Mouse (Mus musculus): ENCODE data around the gene Pecam1. TPM values are rescaled to one million over a fixed set of nuclear protein-coding genes. Genes with fewer than 3 reads are reported as not detected.
"Not testable (repeated sequence)": the region's sequence is repeated elsewhere in the genome, so short reads cannot be mapped to it uniquely, and the experiment has no call there.

The Pecam1 gene
- polyA plus RNA-seq, 1 experiment = 283 TPM

DNA sequence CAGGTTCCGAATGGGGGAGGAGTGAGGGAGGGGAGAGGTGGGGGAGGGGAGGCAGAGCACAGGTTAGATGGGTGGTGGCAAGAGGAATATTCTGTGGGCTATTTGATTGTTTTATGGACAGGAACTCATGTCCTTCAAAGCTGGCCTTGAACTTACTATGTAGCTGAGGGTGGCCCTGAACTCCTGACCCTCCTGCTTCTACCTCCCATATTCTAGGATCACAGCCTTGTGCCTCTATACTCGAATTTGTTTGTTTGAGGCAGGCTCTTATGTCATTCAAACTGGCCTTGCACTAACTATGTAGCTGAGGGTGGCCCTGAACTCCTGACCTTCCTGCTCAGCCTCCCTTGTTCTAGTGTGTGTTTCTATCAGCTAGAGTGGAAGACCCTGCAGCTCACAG is 114.5 kb downstream of the Pecam1 start:
- TF ChIP-seq POLR2A (IDR thresholded peaks at IDR 0.05; ENCODE audit: borderline replicate concordance, extremely low read depth, low read depth, low read length) = no peak
- Histone ChIP-seq H3K4me3 (replicated peaks; ENCODE audit: extremely low read depth, low read depth, low read length) (no peak overlapping the region), H3K4me1 (ENCODE audit: control insufficient read depth, insufficient read depth, low read length) (peaks cover 7% of the 10 kb centered on the region)
- DNase-seq = no peak
- WGBS = 46% methylated on average over 2 of the region's 2 CpGs

DNA sequence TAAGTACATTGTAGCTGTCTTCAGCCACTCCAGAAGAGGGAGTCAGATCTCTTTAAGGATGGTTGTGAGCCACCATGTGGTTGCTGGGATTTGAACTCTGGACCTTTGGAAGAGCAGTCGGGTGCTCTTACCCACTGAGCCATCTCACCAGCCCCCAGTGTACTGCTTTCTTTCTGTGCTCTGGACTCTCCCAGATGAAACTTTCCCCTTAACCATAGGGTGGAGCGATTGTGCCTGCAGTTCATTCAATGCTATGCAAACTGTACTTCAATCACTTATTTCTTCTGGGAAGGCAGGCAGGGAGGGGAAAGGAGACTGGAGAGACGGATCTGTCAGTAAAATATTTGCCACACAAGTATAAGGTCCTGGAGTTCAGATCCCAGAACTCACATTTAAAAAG is 116.3 kb downstream of the Pecam1 start:
- not testable (repeated sequence) for DNase-seq; H3K4me3 ChIP-seq (replicated peaks; ENCODE audit: extremely low read depth, low read depth, low read length); H3K4me1 ChIP-seq (ENCODE audit: control insufficient read depth, insufficient read depth, low read length)
- WGBS = 90% methylated on average over 3 of the region's 3 CpGs

DNA sequence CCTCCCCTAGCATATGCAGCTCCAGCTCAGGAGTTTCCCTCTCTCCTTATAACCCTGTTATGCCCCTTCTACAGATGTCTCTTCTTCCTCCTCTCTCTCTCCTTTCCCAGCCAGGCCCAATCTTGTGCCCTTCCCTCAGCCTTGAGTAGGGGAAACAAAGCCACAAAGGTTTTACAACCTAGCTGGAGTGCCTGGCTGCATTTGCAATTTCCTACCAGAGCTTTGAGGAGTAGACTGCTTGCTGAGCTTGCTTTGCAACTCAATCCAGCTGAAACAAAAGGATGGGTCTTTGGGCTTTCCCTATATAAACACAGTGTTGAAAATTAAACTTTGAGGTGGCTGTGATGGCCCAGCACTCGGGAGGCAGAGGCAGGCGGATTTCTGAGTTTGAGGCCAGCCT is 117.0 kb downstream of the Pecam1 start:
- 90% methylated on average over 2 of the region's 2 CpGs for WGBS
- Histone ChIP-seq H3K4me3 (replicated peaks; ENCODE audit: extremely low read depth, low read depth, low read length) (no peak overlapping the region), H3K4me1 (ENCODE audit: control insufficient read depth, insufficient read depth, low read length) (peaks cover 4% of the 10 kb centered on the region)
- no peak for TF ChIP-seq CTCF (IDR thresholded peaks at IDR 0.05; ENCODE audit: insufficient read depth, low read length)
- TF ChIP-seq POLR2A (IDR thresholded peaks at IDR 0.05; ENCODE audit: borderline replicate concordance, extremely low read depth, low read depth, low read length) = no peak
- no peak for DNase-seq

DNA sequence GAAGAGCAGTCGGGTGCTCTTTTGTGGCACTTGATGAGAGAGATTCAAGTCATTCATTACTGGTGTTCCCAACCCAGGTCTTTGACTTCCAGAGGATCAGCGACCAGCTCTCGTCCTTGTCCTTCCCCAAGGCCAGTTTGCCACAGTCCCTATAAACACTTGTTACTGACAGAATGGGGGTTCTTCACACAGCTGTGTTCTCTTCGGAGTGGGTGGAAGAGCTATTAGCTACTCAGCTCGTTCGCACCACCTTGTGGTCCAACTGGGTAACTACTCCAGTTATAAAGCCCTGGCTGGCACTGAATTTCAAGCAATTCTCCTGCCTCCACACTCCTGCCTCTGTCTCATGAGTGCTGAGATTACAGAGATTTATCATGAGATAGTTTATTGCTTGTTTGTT is 122.7 kb downstream of the Pecam1 start:
- H3K4me3 ChIP-seq (replicated peaks; ENCODE audit: extremely low read depth, low read depth, low read length) = no peak overlapping the region
- peak; percentile 76 for TF ChIP-seq CTCF (IDR thresholded peaks at IDR 0.05; ENCODE audit: insufficient read depth, low read length)
- no peak for TF ChIP-seq POLR2A (IDR thresholded peaks at IDR 0.05; ENCODE audit: borderline replicate concordance, extremely low read depth, low read depth, low read length)
- WGBS = 19% methylated on average over 6 of the region's 6 CpGs
- peak; percentile 66 for DNase-seq
- H3K4me1 ChIP-seq (ENCODE audit: control insufficient read depth, insufficient read depth, low read length) = no peaks in the 10 kb centered on the region

DNA sequence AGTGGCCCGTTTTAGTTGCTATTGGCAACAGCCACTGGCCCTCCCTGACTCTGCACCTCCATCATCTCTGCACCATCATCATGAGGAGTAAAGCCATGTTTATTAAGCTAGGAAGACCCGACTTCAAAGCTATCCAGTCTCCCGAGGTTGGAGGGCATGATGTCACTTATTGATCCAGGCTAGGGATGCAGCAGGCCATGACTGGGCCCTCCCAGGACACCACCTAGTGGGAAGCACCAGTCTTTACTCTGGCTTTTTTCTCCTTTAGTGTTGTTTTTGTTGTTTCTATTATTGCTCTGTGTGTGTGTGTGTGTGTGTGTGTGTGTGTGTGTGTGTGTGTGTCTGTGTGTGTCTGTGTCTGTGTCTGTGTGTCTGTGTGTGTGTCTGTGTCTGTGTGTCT is 124.9 kb downstream of the Pecam1 start:
- 50% methylated on average over 3 of the region's 3 CpGs for WGBS
- TF ChIP-seq POLR2A (IDR thresholded peaks at IDR 0.05; ENCODE audit: borderline replicate concordance, extremely low read depth, low read depth, low read length) (no peak), CTCF (IDR thresholded peaks at IDR 0.05; ENCODE audit: insufficient read depth, low read length) (no peak)
- no peak for DNase-seq
- H3K4me1 ChIP-seq (ENCODE audit: control insufficient read depth, insufficient read depth, low read length) = no peaks in the 10 kb centered on the region
- H3K4me3 ChIP-seq (replicated peaks; ENCODE audit: extremely low read depth, low read depth, low read length) = no peak overlapping the region

DNA sequence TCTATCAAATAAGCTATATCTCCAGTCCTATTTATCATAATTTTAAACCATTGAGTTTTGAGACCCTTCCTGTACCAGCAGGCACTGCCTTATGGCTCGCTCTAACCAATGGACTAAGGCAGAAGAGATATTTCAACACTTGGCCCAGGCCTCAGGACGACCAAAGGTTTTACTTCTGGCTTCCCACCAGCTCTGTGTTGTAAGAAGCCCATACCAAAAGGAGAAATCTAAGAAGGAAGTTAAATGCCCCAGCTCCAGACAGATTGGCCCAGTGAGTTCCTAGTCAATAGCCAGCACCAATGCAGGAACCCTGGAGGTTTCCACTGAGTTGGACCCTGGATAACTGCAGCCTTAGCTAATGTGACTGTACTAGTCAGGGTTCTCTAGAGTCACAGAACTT is 126.8 kb downstream of the Pecam1 start:
- Histone ChIP-seq H3K4me1 (ENCODE audit: control insufficient read depth, insufficient read depth, low read length) (no peaks in the 10 kb centered on the region), H3K4me3 (replicated peaks; ENCODE audit: extremely low read depth, low read depth, low read length) (no peak overlapping the region)
- DNase-seq = no peak
- TF ChIP-seq POLR2A (IDR thresholded peaks at IDR 0.05; ENCODE audit: borderline replicate concordance, extremely low read depth, low read depth, low read length) (no peak), CTCF (IDR thresholded peaks at IDR 0.05; ENCODE audit: insufficient read depth, low read length) (no peak)
- 71% methylated on average over 2 of the region's 2 CpGs for WGBS

DNA sequence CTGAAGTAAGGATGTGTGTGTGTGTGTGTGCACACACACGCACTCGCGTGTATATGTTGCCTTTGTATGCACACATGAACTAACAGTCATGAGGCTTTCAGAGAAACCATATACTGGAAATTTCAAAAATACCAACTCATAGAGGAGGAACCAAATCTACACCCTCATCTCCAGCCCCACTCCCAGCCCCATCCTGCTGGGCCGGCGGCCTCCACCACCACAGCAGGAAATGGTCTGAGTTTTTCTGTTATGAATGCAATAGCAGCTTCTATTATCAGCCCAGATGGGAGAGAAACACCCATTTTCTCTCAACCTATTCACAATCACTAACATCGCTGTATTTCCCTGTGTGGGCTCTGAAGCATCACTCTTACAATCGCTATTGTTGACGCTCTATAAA is 128.4 kb downstream of the Pecam1 start:
- Histone ChIP-seq H3K4me1 (ENCODE audit: control insufficient read depth, insufficient read depth, low read length) (no peaks in the 10 kb centered on the region), H3K4me3 (replicated peaks; ENCODE audit: extremely low read depth, low read depth, low read length) (no peak overlapping the region)
- WGBS = 63% methylated on average over 8 of the region's 8 CpGs
- TF ChIP-seq POLR2A (IDR thresholded peaks at IDR 0.05; ENCODE audit: borderline replicate concordance, extremely low read depth, low read depth, low read length) (no peak), CTCF (IDR thresholded peaks at IDR 0.05; ENCODE audit: insufficient read depth, low read length) (no peak)
- DNase-seq = no peak

DNA sequence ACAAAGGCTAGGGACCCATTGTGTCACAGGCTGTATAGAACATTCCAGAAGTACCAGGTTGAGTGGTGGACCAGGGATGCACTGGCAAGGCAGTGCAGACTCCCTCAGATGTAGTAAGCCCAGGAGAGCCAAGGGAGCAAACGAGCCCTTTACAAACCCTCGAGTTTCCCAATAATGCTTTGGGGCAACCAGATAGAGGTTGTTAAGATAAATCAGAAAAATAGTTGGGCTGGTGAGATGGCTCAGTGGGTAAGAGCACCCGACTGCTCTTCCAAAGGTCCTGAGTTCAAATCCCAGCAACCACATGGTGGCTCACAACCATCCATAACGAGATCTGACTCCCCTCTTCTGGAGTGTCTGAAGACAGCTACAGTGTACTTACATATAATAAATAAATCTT is 131.7 kb downstream of the Pecam1 start:
- not testable (repeated sequence) for H3K4me3 ChIP-seq (replicated peaks; ENCODE audit: extremely low read depth, low read depth, low read length); DNase-seq; H3K4me1 ChIP-seq (ENCODE audit: control insufficient read depth, insufficient read depth, low read length)
- 85% methylated on average over 4 of the region's 4 CpGs for WGBS

DNA sequence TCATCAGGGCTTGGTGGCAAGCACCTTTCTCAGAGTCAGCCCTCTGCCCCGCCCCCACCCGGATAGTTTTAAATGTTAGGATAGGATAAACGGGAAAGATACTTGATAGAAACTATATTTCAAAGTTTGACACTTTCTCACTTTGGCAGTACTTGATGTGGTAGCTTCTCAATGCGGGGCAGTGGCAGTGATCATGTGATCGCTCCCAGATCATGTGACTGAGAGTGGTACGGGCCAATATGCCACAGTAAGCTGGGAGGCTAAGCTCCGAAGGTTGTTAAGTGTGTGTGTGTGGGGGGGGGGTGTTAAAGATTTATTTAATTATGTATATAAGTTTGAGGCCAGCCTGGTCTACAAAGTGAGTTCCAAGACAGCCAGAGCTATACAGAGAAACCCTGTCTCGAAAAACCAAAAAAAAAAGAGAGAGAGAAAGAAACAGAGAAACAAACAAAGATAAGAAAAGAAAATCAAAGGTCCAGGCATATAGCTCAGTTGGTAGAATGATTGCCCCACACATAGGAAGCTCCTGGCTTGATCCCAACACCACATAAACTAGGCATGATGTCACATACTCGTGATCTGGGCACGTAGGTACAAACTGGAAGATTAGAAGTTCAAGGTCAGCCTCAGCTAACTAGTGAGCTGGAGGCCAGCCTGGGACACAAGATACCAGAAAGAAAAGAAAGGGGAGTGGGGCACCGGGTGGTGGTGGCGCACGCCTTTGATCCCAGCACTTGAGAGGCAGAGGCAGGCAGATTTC is 132.4 kb downstream of the Pecam1 start:
- WGBS = 71% methylated on average over 13 of the region's 13 CpGs

DNA sequence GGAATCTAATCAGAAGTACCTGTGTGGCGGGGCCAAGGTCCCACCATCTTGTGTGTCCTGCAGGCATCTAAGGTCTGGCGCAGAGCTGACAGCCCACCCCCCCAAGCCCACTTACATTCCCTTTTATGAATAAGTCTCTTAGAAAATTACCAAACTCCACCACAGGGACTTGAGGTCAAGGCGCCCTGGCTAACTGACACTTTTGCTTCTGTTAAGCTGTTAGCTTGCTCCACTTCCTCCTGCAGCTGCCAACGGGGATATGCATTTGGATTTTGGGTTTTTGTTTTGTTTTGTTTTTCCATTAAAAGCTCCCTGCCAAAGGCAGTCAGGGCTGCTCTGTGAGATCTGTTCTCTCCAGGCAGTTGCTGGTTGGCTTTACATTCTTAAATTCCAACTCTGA is 134.9 kb downstream of the Pecam1 start:
- TF ChIP-seq CTCF (IDR thresholded peaks at IDR 0.05; ENCODE audit: insufficient read depth, low read length) (no peak), POLR2A (IDR thresholded peaks at IDR 0.05; ENCODE audit: borderline replicate concordance, extremely low read depth, low read depth, low read length) (no peak)
- DNase-seq = no peak
- Histone ChIP-seq H3K4me3 (replicated peaks; ENCODE audit: extremely low read depth, low read depth, low read length) (no peak overlapping the region), H3K4me1 (ENCODE audit: control insufficient read depth, insufficient read depth, low read length) (peaks cover 7% of the 10 kb centered on the region)
- WGBS = 65% methylated on average over 4 of the region's 4 CpGs

More for the DNA sequence above, 132.4 kb downstream of the Pecam1 start:
- peaks cover 3% of the 10 kb centered on the region; the same call in 1 of the 2 replicates for H3K4me1 ChIP-seq (ENCODE audit: control insufficient read depth, insufficient read depth, low read length)
- no peak for DNase-seq
- TF ChIP-seq POLR2A (IDR thresholded peaks at IDR 0.05; ENCODE audit: borderline replicate concordance, extremely low read depth, low read depth, low read length) (no peak), CTCF (IDR thresholded peaks at IDR 0.05; ENCODE audit: insufficient read depth, low read length) (no peak)
- no peak overlapping the region for H3K4me3 ChIP-seq (replicated peaks; ENCODE audit: extremely low read depth, low read depth, low read length)

DNA sequence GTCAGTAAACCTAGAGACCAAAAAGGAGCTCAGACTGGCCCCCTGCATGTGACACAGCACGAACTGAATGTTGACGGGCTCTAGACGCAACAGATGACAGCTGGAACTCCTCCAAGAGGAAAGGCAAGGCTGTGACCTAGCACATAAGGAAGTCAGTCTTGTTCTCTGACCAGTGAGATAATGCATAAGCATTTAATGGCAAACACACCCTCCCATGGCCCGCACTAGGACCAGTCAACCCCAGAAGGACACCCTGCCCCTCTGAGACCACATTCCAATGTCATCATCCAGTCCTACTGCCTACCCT is 136.1 kb downstream of the Pecam1 start:
- no peak for TF ChIP-seq POLR2A (IDR thresholded peaks at IDR 0.05; ENCODE audit: borderline replicate concordance, extremely low read depth, low read depth, low read length)
- TF ChIP-seq CTCF (IDR thresholded peaks at IDR 0.05; ENCODE audit: insufficient read depth, low read length) = no peak
- WGBS = 24% methylated on average over 4 of the region's 4 CpGs
- H3K4me1 ChIP-seq (ENCODE audit: control insufficient read depth, insufficient read depth, low read length) = peaks cover 7% of the 10 kb centered on the region
- DNase-seq = no peak
- no peak overlapping the region for H3K4me3 ChIP-seq (replicated peaks; ENCODE audit: extremely low read depth, low read depth, low read length)
